Mouse (Mus musculus) CH12.LX (cell line): ENCODE results near the gene Wfdc21. TPM values are rescaled to one million over a fixed set of nuclear protein-coding genes. Genes with fewer than 3 reads are reported as not detected.

Experiments used
- DNase-seq: peaks from one replicate; pipeline ENCODE4 v3.0.0-alpha.2; 2013; ENCODE audit errors: extremely low read depth
- H3K27ac ChIP-seq: 2 replicates; pipeline ENCODE4 v1.5.1; 2012; ENCODE audit warnings: low read depth, mild to moderate bottlenecking, control low read depth, moderate library complexity; ENCODE audit not compliant: insufficient read depth
- H3K27me3 ChIP-seq: replicated peaks from 2 replicates; pipeline ENCODE3; 2012; ENCODE audit warnings: inconsistent platforms
- H3K36me3 ChIP-seq, 2 experiments: replicated peaks in 1 of 2; 2 replicates each; pipeline versions ENCODE3 to v1.6.1; 2012; ENCODE audit warnings: inconsistent platforms in 1 of 2, low read length in 1 of 2, mild to moderate bottlenecking in 1 of 2, mixed read lengths in 1 of 2, moderate library complexity in 1 of 2; ENCODE audit not compliant: control insufficient read depth in 1 of 2, insufficient read depth in 1 of 2
- H3K4me1 ChIP-seq, 2 experiments: 2 replicates each; pipeline ENCODE4 v1.6.1; 2012; ENCODE audit warnings: inconsistent platforms in 1 of 2, moderate library complexity in 1 of 2; ENCODE audit not compliant: insufficient read depth in 2 of 2, control insufficient read depth in 1 of 2
- H3K4me2 ChIP-seq: 2 replicates; pipeline ENCODE4 v1.6.1; 2012; ENCODE audit warnings: low read depth, mild to moderate bottlenecking, control low read depth; ENCODE audit not compliant: poor library complexity, insufficient read depth, severe bottlenecking
- H3K4me3 ChIP-seq, 3 experiments: fragments of 150-350 bp in 1 of 3; sonication (generic) in 1 of 3; replicated peaks in 1 of 3; 2 replicates each; pipeline versions ENCODE3 to v1.5.1; 2011 to 2012; ENCODE audit warnings: low read depth in 2 of 3, low read length in 2 of 3, mild to moderate bottlenecking in 2 of 3, moderate library complexity in 2 of 3, control low read depth in 1 of 3, improper control_type of control experiment in 1 of 3, inconsistent platforms in 1 of 3, mixed read lengths in 1 of 3; ENCODE audit not compliant: poor library complexity in 1 of 3
- H3K79me2 ChIP-seq: replicated peaks from 2 replicates; pipeline ENCODE4 v1.6.1; 2012; ENCODE audit warnings: mild to moderate bottlenecking, moderate library complexity; ENCODE audit not compliant: control insufficient read depth, poor library complexity, insufficient read depth, severe bottlenecking; ENCODE audit errors: extremely low read depth
- H3K9ac ChIP-seq: 2 replicates; pipeline ENCODE4 v1.6.1; 2012; ENCODE audit warnings: low read depth, mild to moderate bottlenecking, control low read depth, moderate library complexity; ENCODE audit not compliant: insufficient read depth
- H3K9me3 ChIP-seq: replicated peaks from 2 replicates; pipeline ENCODE3; 2012; ENCODE audit warnings: low read length, inconsistent platforms, mixed read lengths
- CHD1 ChIP-seq: IDR thresholded peaks from 2 replicates; pipeline ENCODE4 v1.6.1; 2012; ENCODE audit warnings: low read depth, low read length, improper control_type of control experiment, inconsistent platforms
- CHD2 ChIP-seq: IDR thresholded peaks from 2 replicates; pipeline ENCODE4 v1.6.1; 2011; ENCODE audit warnings: low read length, improper control_type of control experiment
- CTCF ChIP-seq, 2 experiments: IDR thresholded peaks in 1 of 2; conservative IDR thresholded peaks in 1 of 2; 2 replicates each; pipeline ENCODE4 v1.5.1; 2011 to 2012; ENCODE audit warnings: low read depth in 2 of 2, low read length in 2 of 2, improper control_type of control experiment in 1 of 2, inconsistent platforms in 1 of 2, mild to moderate bottlenecking in 1 of 2, moderate library complexity in 1 of 2
- E2F4 ChIP-seq: IDR thresholded peaks from 2 replicates; pipeline ENCODE4 v1.6.1; 2011; ENCODE audit warnings: low read depth, low read length, improper control_type of control experiment; ENCODE audit not compliant: insufficient replicate concordance
- ELF1 ChIP-seq: IDR thresholded peaks from 2 replicates; pipeline ENCODE4 v1.6.1; 2014; ENCODE audit warnings: low read depth, mild to moderate bottlenecking, inconsistent platforms, low read length, improper control_type of control experiment
- EP300 ChIP-seq: IDR thresholded peaks from 2 replicates; pipeline ENCODE4 v1.6.1; 2011; ENCODE audit warnings: low read length, improper control_type of control experiment
- ETS1 ChIP-seq: conservative IDR thresholded peaks from 2 replicates; pipeline ENCODE4 v1.6.1; 2012; ENCODE audit warnings: low read depth, mild to moderate bottlenecking, inconsistent platforms, low read length, improper control_type of control experiment, moderate library complexity
- GABPA ChIP-seq: IDR thresholded peaks from 2 replicates; pipeline ENCODE4 v1.6.1; 2012; ENCODE audit warnings: low read depth, low read length, improper control_type of control experiment, inconsistent platforms; ENCODE audit not compliant: insufficient replicate concordance
- JUN ChIP-seq: IDR thresholded peaks from 2 replicates; pipeline ENCODE4 v1.6.1; 2011; ENCODE audit warnings: low read depth, mild to moderate bottlenecking, low read length, improper control_type of control experiment, moderate library complexity; ENCODE audit not compliant: insufficient read depth
- KAT2A ChIP-seq: IDR thresholded peaks from 2 replicates; pipeline ENCODE4 v1.6.1; 2012; ENCODE audit warnings: low read length, improper control_type of control experiment, inconsistent platforms; ENCODE audit not compliant: insufficient replicate concordance
- MAX ChIP-seq: IDR thresholded peaks from 2 replicates; pipeline ENCODE4 v1.6.1; 2011; ENCODE audit warnings: low read length, improper control_type of control experiment
- MEF2A ChIP-seq: IDR thresholded peaks from 2 replicates; pipeline ENCODE4 v1.6.1; 2014; ENCODE audit warnings: low read depth, mild to moderate bottlenecking, inconsistent platforms, low read length, improper control_type of control experiment, borderline replicate concordance
- MXI1 ChIP-seq: IDR thresholded peaks from 2 replicates; pipeline ENCODE4 v1.6.1; 2011; ENCODE audit warnings: mild to moderate bottlenecking, low read depth, low read length, improper control_type of control experiment
- MYC ChIP-seq: IDR thresholded peaks from 2 replicates; pipeline ENCODE4 v1.6.1; 2011; ENCODE audit warnings: low read depth, mild to moderate bottlenecking, improper control_type of control experiment, low read length
- NELFE ChIP-seq: IDR thresholded peaks from 2 replicates; pipeline ENCODE4 v1.6.1; 2011; ENCODE audit warnings: low read depth, low read length, improper control_type of control experiment
- NRF1 ChIP-seq: IDR thresholded peaks from 2 replicates; pipeline ENCODE4 v1.6.1; 2014; ENCODE audit warnings: low read depth, mild to moderate bottlenecking, inconsistent platforms, low read length, improper control_type of control experiment, moderate library complexity
- PAX5 ChIP-seq: IDR thresholded peaks from 2 replicates; pipeline ENCODE4 v1.6.1; 2012; ENCODE audit warnings: low read length, inconsistent platforms, mixed read lengths
- POLR2A ChIP-seq: IDR thresholded peaks from 2 replicates; pipeline ENCODE4 v1.6.1; 2011; ENCODE audit warnings: low read depth, mild to moderate bottlenecking, improper control_type of control experiment, low read length
- RAD21 ChIP-seq: IDR thresholded peaks from 2 replicates; pipeline ENCODE4 v1.6.1; 2011; ENCODE audit warnings: low read depth, mild to moderate bottlenecking, low read length, improper control_type of control experiment, moderate library complexity
- RCOR1 ChIP-seq: conservative IDR thresholded peaks from 2 replicates; pipeline ENCODE4 v1.6.1; 2012; ENCODE audit warnings: low read depth, mild to moderate bottlenecking, inconsistent platforms, low read length, improper control_type of control experiment
- SIN3A ChIP-seq: IDR thresholded peaks from 2 replicates; pipeline ENCODE4 v1.6.1; 2012; ENCODE audit warnings: low read length, improper control_type of control experiment, inconsistent platforms
- UBTF ChIP-seq: IDR thresholded peaks from 2 replicates; pipeline ENCODE4 v1.6.1; 2012; ENCODE audit warnings: low read depth, mild to moderate bottlenecking, inconsistent platforms, low read length, improper control_type of control experiment, moderate library complexity
- USF1 ChIP-seq: IDR thresholded peaks from 2 replicates; pipeline ENCODE4 v1.6.1; 2014; ENCODE audit warnings: low read depth, mild to moderate bottlenecking, inconsistent platforms, low read length, improper control_type of control experiment
- USF2 ChIP-seq: conservative IDR thresholded peaks from 2 replicates; pipeline ENCODE4 v1.6.1; 2011; ENCODE audit warnings: low read depth, low read length, improper control_type of control experiment
- ZC3H11A ChIP-seq: IDR thresholded peaks from 2 replicates; pipeline ENCODE4 v1.6.1; 2012; ENCODE audit warnings: low read depth, mild to moderate bottlenecking, inconsistent platforms, low read length, improper control_type of control experiment
- ZKSCAN1 ChIP-seq: IDR thresholded peaks from 2 replicates; pipeline ENCODE4 v1.6.1; 2012; ENCODE audit warnings: low read depth, inconsistent platforms, low read length, improper control_type of control experiment, borderline replicate concordance
- dilution Hi-C: fragments of 300-500 bp; cut with MboI; formaldehyde crosslinking; loops from 2 replicates; pipeline ENCODE4 v1.14.3; 2020; ENCODE audit warnings: low sequenced_read_pairs; ENCODE audit not compliant: extremely low pct_unique_long_range_greater_than_20kb, extremely low pct_ligation_motif_present
- in situ Hi-C: fragments of 300-500 bp; cut with MboI; formaldehyde crosslinking; loops from 3 replicates; pipeline ENCODE4 v1.14.3; 2019; ENCODE audit warnings: low sequenced_read_pairs, low pct_ligation_motif_present, low pct_unique_long_range_greater_than_20kb, mixed read lengths
- polyA plus RNA-seq: library from polyadenylated mRNA; unstranded; fragments of >175 nt; gene quantifications from 2 replicates; pipeline ENCODE4 v1.2.1, GENCODE M21; 2012; ENCODE audit warnings: low read depth; ENCODE audit not compliant: insufficient read length
- total RNA-seq, 2 experiments: library from RNA; depleted of rRNA; stranded (reverse); fragments of 300-350 nt in 1 of 2; fragments of >200 nt in 1 of 2; gene quantifications; 2 replicates each; pipeline ENCODE4 v1.2.3; 2012 to 2014

Wfdc21 gene
- total and polyA plus RNA-seq, 3 experiments = 1.6 to 14.7 (median 2.6) TPM

DNA sequence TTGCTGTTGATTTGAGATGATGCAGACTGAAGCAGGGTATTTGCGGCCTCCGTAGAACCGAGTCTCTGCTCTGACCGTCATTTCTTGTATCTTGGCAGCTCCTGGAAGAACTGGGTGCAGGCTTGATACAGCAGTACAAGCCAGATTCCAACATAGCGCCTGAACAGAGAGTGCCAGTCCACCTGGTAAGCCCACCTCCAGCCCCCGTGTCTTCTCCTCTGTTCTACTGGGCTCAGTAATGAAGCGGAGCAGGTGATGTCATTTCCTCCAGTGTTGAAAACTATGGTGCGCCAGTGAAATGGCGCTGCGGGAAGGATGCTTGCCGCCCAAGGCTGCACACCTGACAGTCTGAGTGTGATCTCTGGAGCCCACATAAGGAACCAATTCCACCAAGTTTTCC lies 27.6 kb downstream of the Wfdc21 start:
- TF ChIP-seq RAD21 = no peak
- no peak for TF ChIP-seq MAX
- no peak for TF ChIP-seq SIN3A
- no peak for TF ChIP-seq UBTF
- no peak for TF ChIP-seq RCOR1
- no peak for TF ChIP-seq KAT2A
- no peak for TF ChIP-seq E2F4
- TF ChIP-seq USF2 = no peak
- no peak for TF ChIP-seq NRF1
- TF ChIP-seq USF1 = no peak
- TF ChIP-seq MXI1 = no peak
- TF ChIP-seq MEF2A = no peak
- TF ChIP-seq JUN = no peak
- no peak for TF ChIP-seq CHD1
- TF ChIP-seq CTCF (conservative IDR thresholded peaks at IDR 0.05 in 1 of 2, IDR thresholded peaks at IDR 0.05 in 1 of 2; ENCODE audit: low read depth in 2 of 2, low read length in 2 of 2) = no peak
- TF ChIP-seq GABPA = no peak
- no peak for TF ChIP-seq PAX5
- TF ChIP-seq CHD2 = no peak
- peaks cover 0 to 7% of the 10 kb centered on the region in 2 experiments; a peak in 2 of 4 replicates for H3K4me1 ChIP-seq
- H3K4me3 ChIP-seq = no peak overlapping the region
- peaks cover 77 to 94% of the 10 kb centered on the region in 2 experiments for H3K36me3 ChIP-seq
- H3K27ac ChIP-seq = no peak overlapping the region
- no peaks in the 10 kb centered on the region for H3K79me2 ChIP-seq
- no peak overlapping the region for H3K9ac ChIP-seq
- dilution Hi-C loops (no loop called here), in situ Hi-C loops (no loop called here)
- no peak overlapping the region for H3K4me2 ChIP-seq
- H3K27me3 ChIP-seq = no peaks in the 10 kb centered on the region
- DNase-seq = no peak
- no peaks in the 10 kb centered on the region for H3K9me3 ChIP-seq

DNA sequence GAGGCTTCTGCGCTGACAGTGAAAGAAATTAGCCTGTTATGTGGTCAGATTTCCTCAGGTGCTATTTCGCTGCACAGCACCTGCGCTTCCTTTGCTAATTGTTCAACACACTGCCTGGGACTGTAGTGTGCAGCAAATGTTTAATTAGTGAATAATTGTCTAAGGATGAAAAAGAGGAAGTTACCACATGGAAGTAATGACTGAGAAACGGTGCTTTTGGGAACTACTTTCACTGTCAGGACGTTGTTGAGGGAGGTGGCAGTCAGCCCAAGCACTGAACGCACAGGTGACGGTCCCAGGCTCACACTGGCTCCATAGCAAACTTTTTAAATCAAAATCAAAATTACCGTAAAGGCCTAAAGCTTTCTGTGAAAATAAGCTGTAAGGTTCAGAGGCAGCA lies 30.1 kb downstream of the Wfdc21 start:
- peaks cover 85 to 96% of the 10 kb centered on the region in 2 experiments for H3K36me3 ChIP-seq
- TF ChIP-seq USF1 = no peak
- no peak for TF ChIP-seq ZKSCAN1
- TF ChIP-seq EP300 = no peak
- no peak for TF ChIP-seq RAD21
- no peak for TF ChIP-seq ETS1
- no peak for TF ChIP-seq POLR2A
- TF ChIP-seq RCOR1 = no peak
- no peak for TF ChIP-seq ZC3H11A
- TF ChIP-seq NELFE = no peak
- TF ChIP-seq MXI1 = no peak
- TF ChIP-seq ELF1 = no peak
- no peak for TF ChIP-seq MYC
- TF ChIP-seq, all 38 proteins: peak for 0
- Histone ChIP-seq H3K4me3 (no peak overlapping the region), H3K27me3 (no peaks in the 10 kb centered on the region), H3K9ac (no peak overlapping the region), H3K27ac (no peak overlapping the region), H3K4me2 (no peak overlapping the region), H3K4me1 (peaks cover 0 to 7% of the 10 kb centered on the region in 2 experiments; a peak in 2 of 4 replicates), H3K79me2 (no peaks in the 10 kb centered on the region), H3K9me3 (peaks cover 15% of the 10 kb centered on the region)
- dilution Hi-C loops = no loop called here
- in situ Hi-C loops = no loop called here
- DNase-seq = no peak
